Comparison of ENCODE assay signal across 14 mouse cellular contexts in the genomic region with DNA sequence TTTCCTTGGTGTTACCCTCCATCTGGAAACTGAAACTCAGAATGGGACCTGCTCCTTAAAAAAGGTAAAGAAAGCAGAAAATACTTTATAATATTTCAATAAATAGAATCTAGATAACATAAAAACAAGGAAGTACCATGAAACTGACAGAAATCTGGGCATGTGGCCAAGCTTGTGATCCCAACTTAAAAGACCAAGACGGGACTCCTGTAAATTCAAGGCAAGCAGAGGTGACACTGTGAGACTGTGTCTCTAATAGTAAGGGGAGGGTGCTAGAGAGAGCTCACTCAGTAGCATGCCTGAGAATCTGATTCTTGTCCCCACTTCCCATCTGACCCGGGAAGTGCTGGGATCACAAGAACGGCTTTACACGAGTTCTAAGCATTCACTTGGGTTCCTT. TPM values are rescaled to one million over a fixed set of nuclear protein-coding genes. Genes with fewer than 3 reads are reported as not detected.
DNase-seq lines count a peak whose midpoint lies in the region.
"Had no signal": no experiment of that assay in that cellular context is flagged by ENCODE, and none has a peak within 500 bp of the region (broad histone marks: within the 10 kb centered on the region; RNA-seq: fewer than 3 reads in every experiment).

No protein-coding gene starts in this region.

- intact Hi-C loops in heart, postnatal 36 days (cut with DNase I) = no loop called here
- intact Hi-C loops in gastrocnemius, postnatal 14 days (cut with DNase I; ENCODE audit: low total_unique reads) = no loop called here

- DNase-seq in heart, adult 11 months = peak; percentile 87
- no peak for DNase-seq in heart, postnatal 36 days
- DNase-seq in kidney, postnatal 14 days = peak; percentile 31
- DNase-seq in kidney, adult 11 months = no peak
- peak; percentile 15 for DNase-seq in MEL-GATA-1-ER (ENCODE audit: extremely low read depth, low read depth)
- peak; percentile 37 to 47 for DNase-seq in adrenal gland, postnatal 36 days
- DNase-seq in gastrocnemius, postnatal 14 days = no peak
- DNase-seq in testis, postnatal 10 days (ENCODE audit: low spot score) = no peak
- DNase-seq: cerebellum, adult 11-12 months; cerebellum, postnatal 10 days; gastrocnemius, adult 2 months; heart, postnatal 10 days; lung, adult 18-20 months; lung, postnatal 14 days had no signal

RNA-seq across cellular contexts. Expression of a gene that starts 13.0 kb away (rescaled TPM):
- 10 to 100 TPM; 16.7 to 17.3 TPM for total RNA-seq in heart, postnatal 36 days (2021)
- 10 to 100 TPM; 27.3 to 30.2 TPM for total RNA-seq in adrenal gland, postnatal 36 days (2021)
- 10 to 100 TPM; 12.1 to 12.7 TPM for total RNA-seq in gastrocnemius, postnatal 14 days (2021)

RNA-seq across cellular contexts. Expression of a gene that starts 13.3 kb away (rescaled TPM):
- 10 to 100 TPM; 57.2 to 58.4 TPM for total RNA-seq in heart, postnatal 36 days (2021)
- total RNA-seq in adrenal gland, postnatal 36 days (2021) = 10 to 100 TPM; 90.6 to 97.2 TPM
- total RNA-seq in gastrocnemius, postnatal 14 days (2021) = 10 to 100 TPM; 16.0 to 16.6 TPM

RNA-seq across cellular contexts. Expression of a gene that starts 59.0 kb away (rescaled TPM):
- 10 to 100 TPM; 23.4 to 27.4 TPM for total RNA-seq in heart, postnatal 36 days (2021)
- total RNA-seq in adrenal gland, postnatal 36 days (2021) = 10 to 100 TPM; 30.4 to 38.1 TPM
- 10 to 100 TPM; 21.0 to 21.2 TPM for total RNA-seq in gastrocnemius, postnatal 14 days (2021)

Comparison
In these comparisons a context has a peak if more than half of its experiments do, and no peak if none do; other contexts are left out.
1. DNase-seq: peak in heart, adult 11 months (single experiment), kidney, postnatal 14 days (single experiment), MEL-GATA-1-ER (single experiment) and adrenal gland, postnatal 36 days (2 of 2); none in heart, postnatal 36 days (0 of 2), kidney, adult 11 months (single experiment), gastrocnemius, postnatal 14 days (single experiment) and testis, postnatal 10 days (single experiment).